Comparison of ENCODE assay signal across 8 mouse cellular contexts in the genomic region with DNA sequence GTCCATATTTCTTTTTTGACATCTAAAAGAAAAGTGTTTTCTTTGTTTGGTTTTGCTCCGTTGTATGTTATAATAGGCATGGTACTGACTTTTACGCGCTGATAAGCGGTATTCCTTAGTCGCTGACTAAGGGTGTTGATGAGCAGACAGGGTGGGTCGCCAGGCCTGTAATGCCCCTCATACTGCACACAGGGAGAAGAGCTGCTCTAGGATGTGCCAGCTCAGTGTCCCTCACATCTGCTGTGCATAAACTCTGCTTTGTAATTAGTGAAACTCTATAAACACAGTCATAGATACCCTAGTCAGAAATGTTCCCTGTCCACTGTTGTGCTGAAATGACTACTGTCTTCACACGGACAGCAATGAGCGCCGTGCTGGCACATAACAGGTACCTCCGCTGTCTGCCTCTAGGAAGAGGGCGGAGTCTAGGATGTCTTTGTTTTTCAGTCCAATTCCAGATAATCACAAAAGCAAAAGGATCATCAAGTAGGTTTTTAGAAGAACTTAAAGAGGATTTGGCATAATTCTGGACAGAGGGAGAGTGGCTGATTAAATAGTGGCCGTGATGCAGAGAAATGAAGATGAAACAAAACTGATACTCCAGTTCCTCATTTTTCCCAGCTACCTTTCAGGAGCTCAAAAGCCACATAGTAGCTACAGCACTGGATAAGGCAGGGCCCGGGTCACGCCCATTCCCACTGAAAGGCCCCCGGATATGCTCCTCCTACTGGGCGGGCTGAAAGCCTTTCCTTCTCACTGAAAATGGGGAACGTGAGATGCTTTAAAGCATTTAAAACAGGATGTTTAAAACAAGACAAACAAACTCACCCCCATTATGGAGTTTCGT. TPM values are rescaled to one million over a fixed set of nuclear protein-coding genes. Genes with fewer than 3 reads are reported as not detected.
DNase-seq lines count a peak whose midpoint lies in the region; ATAC-seq and TF ChIP-seq lines count a peak whose summit lies in the region.

No protein-coding gene starts in this region.

- TF ChIP-seq CTCF in kidney, postnatal 0 days (IDR thresholded peaks at IDR 0.05; ENCODE audit: low read depth) = no peak
- TF ChIP-seq CTCF in intestine, postnatal 0 days (IDR thresholded peaks at IDR 0.05; ENCODE audit: low read depth) = peak; percentile 16; the same call in 1 of the 2 replicates
- peak; percentile 28 for TF ChIP-seq CTCF in midbrain, postnatal 0 days (IDR thresholded peaks at IDR 0.05)

- no peak overlapping the region for H3K9ac ChIP-seq in kidney, postnatal 0 days (ENCODE audit: low read depth, low read length)
- H3K9ac ChIP-seq in embryonic facial prominence, embryonic 12.5 days = no peak overlapping the region
- H3K9ac ChIP-seq in intestine, postnatal 0 days (ENCODE audit: low read depth, low read length) = no peak overlapping the region
- H3K9ac ChIP-seq in midbrain, postnatal 0 days (replicated peaks; ENCODE audit: low read length, poor library complexity, severe bottlenecking) = 0 out of 2 replicates have a peak overlapping the region, but pooled peaks have one; percentile 19

- WGBS in kidney, postnatal 0 days = 57% methylated on average over 18 of the region's 18 CpGs
- WGBS in embryonic facial prominence, embryonic 12.5 days = 59% methylated on average over 18 of the region's 18 CpGs
- WGBS in intestine, postnatal 0 days = 65% methylated on average over 18 of the region's 18 CpGs
- WGBS in midbrain, postnatal 0 days = 61% methylated on average over 18 of the region's 18 CpGs

- ATAC-seq in kidney, postnatal 0 days (replicated peaks; ENCODE audit: low FRiP score, low read depth) = no peak
- ATAC-seq in embryonic facial prominence, embryonic 12.5 days (ENCODE audit: insufficient number of reproducible peaks, insufficient read depth, low FRiP score, low TSS enrichment) = no peak
- no peak for ATAC-seq in intestine, postnatal 0 days
- ATAC-seq in midbrain, postnatal 0 days (ENCODE audit: low FRiP score) = peak; percentile 52; the same call in 1 of the 2 replicates

- DNase-seq in kidney, postnatal 0 days (ENCODE audit: low spot score) = peak; percentile 36
- no peak for DNase-seq in kidney, adult 11 months
- no peak for DNase-seq in midbrain, postnatal 0 days (ENCODE audit: low spot score)
- DNase-seq in thymus, adult 18-20 months = no peak
- DNase-seq in urinary bladder, adult 2 months (ENCODE audit: low spot score) = no peak
- DNase-seq in cerebellum, postnatal 4 days (ENCODE audit: low spot score in 2 of 2) = no peak

- no peaks in the 10 kb centered on the region for H3K9me3 ChIP-seq in kidney, postnatal 0 days (replicated peaks; ENCODE audit: low read length)
- no peaks in the 10 kb centered on the region for H3K9me3 ChIP-seq in embryonic facial prominence, embryonic 12.5 days
- H3K9me3 ChIP-seq in intestine, postnatal 0 days (ENCODE audit: control insufficient read depth) = no peaks in the 10 kb centered on the region
- H3K9me3 ChIP-seq in midbrain, postnatal 0 days (ENCODE audit: low read length) = no peaks in the 10 kb centered on the region

- H3K27me3 ChIP-seq in kidney, postnatal 0 days (ENCODE audit: insufficient read depth, low read length) = no peaks in the 10 kb centered on the region
- H3K27me3 ChIP-seq in embryonic facial prominence, embryonic 12.5 days = no peaks in the 10 kb centered on the region
- no peaks in the 10 kb centered on the region for H3K27me3 ChIP-seq in intestine, postnatal 0 days (replicated peaks; ENCODE audit: control insufficient read depth, insufficient read depth, low read length)
- H3K27me3 ChIP-seq in midbrain, postnatal 0 days (ENCODE audit: insufficient read depth, low read length) = no peaks in the 10 kb centered on the region

- H3K4me3 ChIP-seq in kidney, postnatal 0 days (replicated peaks; ENCODE audit: low read depth, low read length) = no peak overlapping the region
- H3K4me3 ChIP-seq in embryonic facial prominence, embryonic 12.5 days = no peak overlapping the region
- H3K4me3 ChIP-seq in intestine, postnatal 0 days (ENCODE audit: low read depth, low read length) = no peak overlapping the region
- H3K4me3 ChIP-seq in midbrain, postnatal 0 days (ENCODE audit: low read depth, low read length) = no peak overlapping the region

- H3K4me1 ChIP-seq in kidney, postnatal 0 days (replicated peaks; ENCODE audit: insufficient read depth, low read length) = no peaks in the 10 kb centered on the region
- no peaks in the 10 kb centered on the region for H3K4me1 ChIP-seq in embryonic facial prominence, embryonic 12.5 days
- H3K4me1 ChIP-seq in intestine, postnatal 0 days (replicated peaks; ENCODE audit: control insufficient read depth, insufficient read depth, low read length) = no peaks in the 10 kb centered on the region
- H3K4me1 ChIP-seq in midbrain, postnatal 0 days (ENCODE audit: insufficient read depth, low read length) = no peaks in the 10 kb centered on the region

- no peak overlapping the region for H3K27ac ChIP-seq in kidney, postnatal 0 days
- no peak overlapping the region for H3K27ac ChIP-seq in embryonic facial prominence, embryonic 12.5 days
- no peak overlapping the region for H3K27ac ChIP-seq in intestine, postnatal 0 days (ENCODE audit: low read depth, low read length)
- no peak overlapping the region for H3K27ac ChIP-seq in midbrain, postnatal 0 days (ENCODE audit: low read depth, low read length)

- peak overlapping the region; percentile 18; the same call in 1 of the 2 replicates for H3K4me2 ChIP-seq in kidney, postnatal 0 days (ENCODE audit: low read length)
- H3K4me2 ChIP-seq in embryonic facial prominence, embryonic 12.5 days (replicated peaks) = peak overlapping the region; percentile 21; the same call in 1 of the 2 replicates
- H3K4me2 ChIP-seq in intestine, postnatal 0 days (replicated peaks; ENCODE audit: low read depth) = no peak overlapping the region
- H3K4me2 ChIP-seq in midbrain, postnatal 0 days (ENCODE audit: low read depth, low read length, poor library complexity, severe bottlenecking) = peak overlapping the region; percentile 20; the same call in 1 of the 2 replicates

- H3K36me3 ChIP-seq in kidney, postnatal 0 days (ENCODE audit: insufficient read depth, low read length) = no peaks in the 10 kb centered on the region
- no peaks in the 10 kb centered on the region for H3K36me3 ChIP-seq in embryonic facial prominence, embryonic 12.5 days
- no peaks in the 10 kb centered on the region for H3K36me3 ChIP-seq in intestine, postnatal 0 days (ENCODE audit: control insufficient read depth, insufficient read depth)
- no peaks in the 10 kb centered on the region for H3K36me3 ChIP-seq in midbrain, postnatal 0 days (ENCODE audit: insufficient read depth, low read length)

RNA-seq across cellular contexts. Expression of a gene that starts 28.3 kb away (rescaled TPM):
- polyA plus RNA-seq in kidney, postnatal 0 days (2015; fragmentation: Nextera tagmentation; extraction: Ambion mirVana) = 1.4 and 1.6 TPM in 2 replicates
- 3.5 and 4.2 TPM in 2 replicates for polyA plus RNA-seq in embryonic facial prominence, embryonic 12.5 days (2016; fragmentation: Nextera tagmentation; extraction: Ambion mirVana)
- polyA plus RNA-seq in intestine, postnatal 0 days (2015; fragmentation: Nextera tagmentation; extraction: Ambion mirVana) = 2.2 and 2.9 TPM in 2 replicates
- total RNA-seq in midbrain, postnatal 0 days (2014; rRNA removed) = 2.9 and 4.8 TPM in 2 replicates
- polyA plus RNA-seq in midbrain, postnatal 0 days (2015; fragmentation: Nextera tagmentation; extraction: Ambion mirVana) = 1.2 and 1.5 TPM in 2 replicates
- polyA plus RNA-seq in urinary bladder, adult 2 months (2012; rRNA removed) = 1.1 and 1.2 TPM in 2 replicates
